In the genomic region with DNA sequence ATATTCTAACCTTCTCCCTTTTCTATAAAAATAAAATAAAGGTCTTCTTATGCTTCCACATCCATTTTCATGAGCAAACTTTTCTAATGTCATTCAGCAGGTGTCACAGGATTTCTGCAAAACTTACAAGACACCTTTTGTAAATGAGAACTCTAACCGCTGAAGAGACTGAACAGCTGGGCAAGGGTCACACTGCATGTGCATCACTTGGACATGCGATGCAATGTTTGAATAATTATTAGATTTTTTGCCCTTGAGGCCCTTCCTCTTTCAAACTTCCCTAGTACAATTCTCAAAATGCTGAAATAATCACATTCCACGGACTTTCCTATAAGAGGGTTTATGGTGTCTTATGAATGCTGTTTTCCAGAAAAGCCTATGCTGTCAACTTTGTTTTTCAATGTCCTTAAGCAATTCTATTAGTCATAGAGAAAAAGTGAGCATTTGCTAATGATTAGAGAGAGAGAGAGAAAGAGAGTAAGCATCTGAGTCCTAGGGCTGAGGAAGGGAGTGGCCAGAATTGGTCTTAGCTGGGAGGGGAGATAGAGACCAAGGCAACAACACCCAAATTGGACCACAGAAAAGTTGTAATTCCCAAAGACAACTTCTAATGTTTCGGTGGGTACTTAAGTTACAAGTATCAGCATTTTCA, we compare ENCODE assay signal across 1 mouse cellular context.
TF ChIP-seq lines count a peak whose summit lies in the region.

No protein-coding gene starts in this region.

TF ChIP-seq in CH12.LX, 34 proteins besides CTCF, POLR2A, EP300 and RAD21 (continued from another document):
- TF ChIP-seq MYC (IDR thresholded peaks at IDR 0.05; ENCODE audit: low read depth, low read length) (no peak), USF1 (IDR thresholded peaks at IDR 0.05; ENCODE audit: low read depth, low read length) (no peak), ETS1 (conservative IDR thresholded peaks at IDR 0.05; ENCODE audit: low read depth, low read length) (no peak), ZC3H11A (IDR thresholded peaks at IDR 0.05; ENCODE audit: low read depth, low read length) (no peak)
